Mouse (Mus musculus) heart, adult 2 months (tissue): Measurements from ENCODE around the gene Rsrc1.

Source experiments
- CTCF ChIP-seq: fragments of 200-600 bp; IDR thresholded peaks from 2 replicates; pipeline ENCODE4 v1.8.1; 2022; ENCODE audit warnings: antibody characterized with exemption, mild to moderate bottlenecking, moderate library complexity
- EP300 ChIP-seq: fragments of 200-500 bp; IDR thresholded peaks from 2 replicates; pipeline ENCODE4 v1.6.1; 2011; ENCODE audit warnings: low read depth, low read length, control low read depth; ENCODE audit not compliant: insufficient read depth
- POLR2A ChIP-seq: fragments of 200-500 bp; IDR thresholded peaks from 2 replicates; pipeline ENCODE4 v1.6.1; 2011; ENCODE audit warnings: mild to moderate bottlenecking, low read depth, low read length, control low read depth; ENCODE audit not compliant: insufficient read depth

- TF ChIP-seq POLR2A (no peak), CTCF (no peak), EP300 (no peak)
Measured at GRCm38 (mm10) chr3:67358376-67358775, 377.2 kb downstream of the Rsrc1 start.
